Mouse (Mus musculus) heart, postnatal 10 days (tissue): ENCODE measurements around the gene Zfp688. TPM values are rescaled to one million over a fixed set of nuclear protein-coding genes. Genes with fewer than 3 reads are reported as not detected.
A peak's percentile ranks its signal among the peaks of the same experiment; 100 is the strongest.
"Not testable (repeated sequence)": the region's sequence is repeated elsewhere in the genome, so short reads cannot be mapped to it uniquely, and the experiment has no call there.

ENCODE experiments used
- DNase-seq, 2 experiments: peaks; one replicate each; pipeline ENCODE4 v3.0.0; 2021
- intact Hi-C: fragments of 180-260 bp; cut with DNase I; formaldehyde crosslinking; loops from one replicate; pipeline ENCODE4 v1.15.1; 2025
- total RNA-seq, 2 experiments: library from RNA; stranded (reverse); gene quantifications; 2 replicates each; pipeline ENCODE4 v1.2.3; 2021

Zfp688 gene
- 1 to 10 TPM; 3.8 to 6.2 TPM for total RNA-seq

DNA sequence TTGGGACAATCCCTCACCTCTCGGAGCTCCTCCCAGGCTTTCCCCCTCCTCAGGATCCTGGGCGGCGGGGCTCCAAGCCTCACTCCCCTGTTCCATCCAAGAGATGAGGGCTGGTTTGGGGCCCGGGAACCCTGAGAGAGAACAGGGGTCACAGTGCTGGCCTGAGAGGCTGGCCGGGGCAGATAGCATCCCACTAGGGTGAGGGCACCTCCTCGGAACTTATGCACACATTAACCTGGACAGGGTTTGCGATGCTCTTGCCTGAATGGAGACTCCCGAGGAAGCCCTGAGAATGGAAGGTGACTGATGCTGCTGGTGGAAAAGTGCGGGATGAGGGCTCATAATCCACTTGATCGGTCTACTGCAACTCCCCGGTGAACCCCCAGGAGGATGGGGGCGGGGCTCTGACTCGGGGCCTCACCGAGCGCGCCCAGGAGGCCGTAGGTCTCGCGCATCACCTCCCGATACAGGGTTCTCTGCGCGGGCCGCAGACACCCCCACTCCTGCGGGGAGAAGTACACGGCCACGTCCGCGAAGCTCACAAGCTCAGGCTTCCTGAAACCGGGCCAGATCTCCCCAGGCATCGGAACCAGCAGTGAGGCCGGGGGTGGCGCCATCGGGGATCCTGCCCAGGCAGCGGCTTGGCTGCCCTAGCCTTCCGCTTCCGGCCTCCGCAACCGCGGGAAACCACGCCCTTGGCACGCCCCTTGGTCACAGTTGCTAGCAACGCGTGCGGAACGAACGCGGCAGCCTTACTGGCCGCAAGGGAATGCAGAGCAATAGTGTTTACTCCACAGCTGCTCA, at the start of gene Zfp688:
Gene Zfp688 (minus strand): TSS at position 681 of the 804 bp plus-strand sequence.
- peak; percentile 96 to 98 for DNase-seq
- intact Hi-C loops = loop anchor here (2.0 kb wide), 1 partner anchor 27 kb away; the partner anchor contains the start of gene Zfp689

DNA sequence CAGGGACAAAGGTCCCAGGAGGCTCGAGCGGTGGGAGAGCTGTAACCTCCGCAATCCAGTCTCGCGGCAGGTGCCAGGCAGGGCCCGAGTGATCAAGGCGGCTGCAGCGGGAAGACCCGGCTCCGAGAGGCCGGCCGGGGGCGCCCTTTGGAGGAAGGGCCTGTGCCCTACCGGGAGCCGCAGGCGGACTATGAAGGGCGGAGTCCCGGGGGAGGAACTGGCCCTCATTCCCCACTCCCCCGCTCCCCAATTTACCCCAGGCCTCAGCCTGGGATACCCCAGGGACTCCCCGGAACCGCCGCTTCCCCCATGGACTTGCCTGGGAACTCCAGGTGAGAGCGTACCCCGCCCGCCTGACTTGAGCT, 49.8 kb upstream of the Zfp688 start:
- intact Hi-C loops = loop anchor here (2.0 to 5.0 kb wide), 2 partner anchors 23 to 64 kb away; partner anchors contain the start of genes Zfp689 and Zfp764
- DNase-seq = no peak

DNA sequence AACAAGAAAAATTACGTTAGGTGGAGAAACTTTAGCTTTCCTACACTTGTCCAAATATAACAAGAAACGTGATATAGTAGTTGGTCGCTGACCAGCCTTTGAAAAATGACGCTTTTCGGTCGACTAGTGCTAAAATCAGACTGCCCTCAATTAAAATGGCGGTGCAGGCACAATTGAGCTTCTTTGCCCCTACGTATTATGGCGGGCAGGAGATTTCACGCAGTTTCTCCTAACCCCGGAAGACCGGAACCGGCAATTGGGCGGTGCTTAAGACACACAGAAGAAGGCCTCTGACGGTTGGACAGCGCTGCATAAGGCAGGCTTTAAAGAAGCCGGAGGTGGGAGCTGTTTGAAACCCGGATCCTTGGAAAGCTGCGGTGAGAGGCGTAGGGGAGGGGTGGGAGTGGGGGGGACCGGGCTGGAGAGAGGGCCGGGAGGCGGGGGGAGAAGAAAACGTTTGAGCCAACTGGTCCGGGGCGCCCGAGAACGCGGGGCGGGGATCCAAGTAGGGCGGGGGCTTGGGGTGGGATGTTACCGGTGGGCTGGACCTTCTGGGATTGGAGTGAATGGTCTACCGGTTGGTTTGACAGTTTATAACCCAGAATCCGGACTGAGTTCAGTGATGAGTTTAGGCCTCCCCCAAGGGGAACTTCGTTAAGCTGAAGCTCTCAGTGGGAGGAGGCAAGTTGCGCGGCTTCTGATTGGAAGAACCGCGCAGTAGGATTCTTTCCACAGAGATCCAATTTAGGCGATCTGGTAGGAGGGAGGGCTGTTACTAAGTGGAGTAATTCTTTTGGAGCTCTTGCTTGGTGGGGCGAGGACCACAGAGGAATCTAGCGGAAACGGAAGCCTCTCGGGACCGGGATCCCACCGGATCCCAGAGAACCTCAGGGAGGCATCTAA, 49.1 kb upstream of the Zfp688 start:
- DNase-seq = peak; percentile 95

DNA sequence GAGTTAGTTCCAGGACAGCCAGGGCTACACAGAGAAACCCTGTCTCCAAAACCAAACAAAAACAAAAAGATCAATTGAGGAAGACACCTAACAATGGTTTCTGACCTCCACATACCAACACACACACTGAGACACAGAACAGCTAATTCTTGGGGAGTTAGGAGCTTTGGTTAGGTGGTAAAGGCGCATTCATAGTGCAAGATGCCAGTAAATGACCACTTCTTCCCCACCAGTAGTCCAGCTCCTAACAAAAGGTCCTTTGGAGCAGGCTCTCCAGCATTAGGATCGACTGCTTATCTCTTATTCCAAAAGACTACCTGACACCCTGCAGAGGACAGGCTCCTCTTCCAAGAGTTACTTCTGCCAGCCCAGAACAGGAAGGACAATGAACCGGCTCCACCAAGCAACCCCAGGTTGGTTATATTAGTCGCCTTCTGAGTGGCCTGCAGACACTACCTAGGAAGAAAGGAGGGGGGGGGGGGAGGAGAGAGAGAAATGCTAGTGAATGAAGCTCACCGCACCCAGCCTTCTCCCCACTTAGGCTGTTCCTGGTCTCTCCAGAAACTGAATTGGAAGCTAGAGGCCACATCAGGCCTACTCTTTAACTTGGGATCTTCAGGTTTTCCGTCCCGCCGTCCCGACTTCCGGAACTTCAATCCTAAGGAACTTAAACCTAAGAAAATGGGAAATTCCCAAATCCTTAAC, 48.3 kb upstream of the Zfp688 start:
- intact Hi-C loops = loop anchor here (2.0 to 5.0 kb wide), 2 partner anchors 21 to 63 kb away; partner anchors contain the start of genes Zfp689 and Zfp764
- DNase-seq = no peak

More for the DNA sequence above, 49.1 kb upstream of the Zfp688 start:
- intact Hi-C loops = loop anchor here (2.0 to 5.0 kb wide), 2 partner anchors 22 to 64 kb away; partner anchors contain the start of genes Zfp689 and Zfp764

DNA sequence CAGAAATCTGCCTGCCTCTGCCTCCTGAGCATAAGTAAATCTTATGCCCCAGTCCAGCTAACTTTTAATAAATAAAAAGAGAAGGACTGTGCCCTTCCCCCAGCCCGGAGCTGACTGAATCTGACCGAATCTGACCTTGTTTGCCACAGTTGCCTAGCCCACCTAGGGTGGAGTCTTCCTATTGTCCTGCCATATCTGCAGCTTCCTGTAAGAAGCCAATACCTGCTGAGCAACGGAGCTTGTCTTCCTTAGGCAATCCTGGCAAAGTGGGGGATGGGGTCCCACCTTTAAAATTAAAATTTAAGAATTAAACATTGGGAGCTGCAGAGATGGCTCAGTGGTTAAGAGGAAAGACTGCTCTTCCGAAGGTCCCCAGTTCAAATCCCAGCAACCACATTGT, 44.7 kb upstream of the Zfp688 start:
- no peak for DNase-seq
- intact Hi-C loops = no loop called here

DNA sequence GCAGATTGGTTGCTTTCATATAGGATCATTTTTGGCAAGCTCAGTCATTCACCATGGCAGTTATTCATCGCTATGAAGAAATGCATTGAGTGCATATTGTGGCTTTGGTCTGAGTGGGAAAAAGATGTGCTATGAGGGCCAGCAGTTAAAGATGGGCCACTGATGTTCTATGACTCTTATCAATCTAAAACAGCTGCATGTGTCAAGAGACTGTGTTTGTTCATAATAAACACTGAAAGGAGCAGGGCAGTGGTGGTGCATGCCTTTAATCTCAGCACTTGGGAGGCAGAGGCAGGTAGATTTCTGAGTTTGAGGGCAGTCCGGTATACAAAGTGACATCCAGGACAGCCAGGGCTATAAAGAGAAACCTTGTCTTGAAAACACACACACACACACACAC, 43.8 kb upstream of the Zfp688 start:
- intact Hi-C loops, DNase-seq: not testable (repeated sequence)

DNA sequence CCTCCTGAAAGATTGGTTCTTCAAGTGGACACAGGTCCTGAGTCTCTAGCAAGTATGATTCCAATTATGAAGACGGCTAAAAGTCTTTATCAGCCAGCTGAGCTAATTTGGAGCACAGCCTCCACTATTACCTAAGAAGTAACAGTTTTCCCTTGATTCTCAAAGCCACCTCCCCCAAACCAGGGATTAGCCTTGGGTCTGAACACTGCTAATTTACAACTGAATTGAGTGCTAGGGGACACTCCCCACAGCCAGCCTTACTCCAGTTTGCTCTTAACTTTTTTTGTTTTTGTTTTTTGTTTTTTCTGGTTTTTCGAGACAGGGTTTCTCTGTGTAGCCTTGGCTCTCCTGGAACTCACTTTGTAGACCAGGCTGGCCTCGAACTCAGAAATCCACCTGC, 43.3 kb upstream of the Zfp688 start:
- intact Hi-C loops = no loop called here
- DNase-seq = no peak

GRCm38 (mm10) chr7:127459311-127459710, 37.4 kb upstream of the Zfp688 start, which contains the start of gene Prr14:
TSS of gene Prr14 (plus strand) at chr7:127459611.
- DNase-seq, intact Hi-C loops: not testable (repeated sequence)

DNA sequence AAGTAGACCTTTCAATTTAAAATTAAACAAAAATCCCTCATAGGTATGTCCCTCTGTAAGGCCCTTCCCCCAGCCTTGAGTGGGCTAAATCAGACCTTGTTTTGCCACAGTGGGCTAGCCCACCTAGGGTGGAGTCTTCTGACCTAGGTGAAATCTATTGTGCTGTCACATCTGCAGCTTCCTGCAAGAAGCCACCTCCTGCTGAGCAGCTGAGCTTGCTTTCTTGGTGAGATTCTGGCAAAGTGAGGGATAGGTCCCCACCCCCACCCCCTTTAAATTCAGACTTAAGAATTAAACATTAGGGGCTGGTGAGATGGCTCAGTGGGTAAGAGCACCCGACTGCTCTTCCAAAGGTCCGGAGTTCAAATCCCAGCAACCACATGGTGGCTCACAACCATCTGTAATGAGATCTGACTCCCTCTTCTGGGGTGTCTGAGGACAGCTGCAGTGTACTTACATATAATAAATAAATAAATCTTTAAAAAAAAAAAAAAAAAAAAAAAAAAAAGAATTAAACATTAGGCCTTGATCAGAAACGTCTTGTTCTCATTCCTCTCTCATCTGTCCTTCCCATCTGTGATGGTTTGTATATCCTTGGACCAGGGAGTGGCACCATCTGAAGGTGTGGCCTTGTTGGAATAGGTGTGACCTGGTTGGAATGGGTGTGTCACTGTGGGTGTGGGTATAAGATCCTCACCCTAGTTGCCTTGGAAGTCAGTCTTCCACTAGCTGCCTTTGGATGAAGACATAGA, 36.7 kb upstream of the Zfp688 start:
- intact Hi-C loops, DNase-seq: not testable (repeated sequence)

GRCm38 (mm10) chr7:127454905-127455304, 33.0 kb upstream of the Zfp688 start:
- intact Hi-C loops = no loop called here
- no peak for DNase-seq

DNA sequence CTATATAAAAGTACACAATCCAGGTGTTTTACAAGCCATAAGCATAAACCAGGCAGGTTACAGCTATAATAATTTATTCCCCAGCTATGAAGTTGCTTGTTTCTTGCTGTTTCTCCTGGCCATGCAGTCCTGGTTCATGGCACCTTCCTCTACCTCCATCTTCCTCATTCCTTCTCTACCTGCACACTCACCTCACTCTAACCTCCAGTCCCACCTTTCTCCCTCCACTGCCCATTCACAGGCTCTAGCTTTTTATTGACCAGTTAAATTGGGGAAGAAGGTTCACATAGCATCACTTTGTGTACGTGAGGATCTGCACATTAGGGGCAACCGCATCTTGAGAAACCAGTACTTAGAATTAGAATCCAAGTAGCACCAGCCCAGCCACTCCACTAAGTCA, 31.2 kb upstream of the Zfp688 start:
- intact Hi-C loops = no loop called here
- DNase-seq = no peak

DNA sequence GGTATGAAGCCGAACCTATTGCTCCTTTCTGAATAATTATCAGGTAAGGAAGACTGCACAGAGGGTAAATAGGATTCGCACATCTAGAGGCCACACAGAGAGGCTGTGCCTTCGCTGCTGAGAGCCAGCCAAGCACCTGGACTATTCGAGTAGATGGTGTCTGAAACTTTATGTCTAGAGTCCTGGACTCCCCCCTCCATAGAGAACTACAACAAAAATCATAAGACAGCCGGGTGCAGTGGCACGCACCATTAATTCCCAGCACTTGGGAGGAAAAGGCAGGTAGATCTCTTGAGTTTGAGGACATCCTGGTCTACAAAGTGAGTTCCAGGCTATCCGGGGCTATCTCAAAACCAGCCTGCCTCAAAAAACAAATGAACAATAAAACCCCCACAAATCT, 28.1 kb upstream of the Zfp688 start:
- DNase-seq = no peak
- intact Hi-C loops = loop anchor here (2.0 kb wide), 2 partner anchors 21 to 27 kb away; partner anchors contain the start of gene Zfp688

DNA sequence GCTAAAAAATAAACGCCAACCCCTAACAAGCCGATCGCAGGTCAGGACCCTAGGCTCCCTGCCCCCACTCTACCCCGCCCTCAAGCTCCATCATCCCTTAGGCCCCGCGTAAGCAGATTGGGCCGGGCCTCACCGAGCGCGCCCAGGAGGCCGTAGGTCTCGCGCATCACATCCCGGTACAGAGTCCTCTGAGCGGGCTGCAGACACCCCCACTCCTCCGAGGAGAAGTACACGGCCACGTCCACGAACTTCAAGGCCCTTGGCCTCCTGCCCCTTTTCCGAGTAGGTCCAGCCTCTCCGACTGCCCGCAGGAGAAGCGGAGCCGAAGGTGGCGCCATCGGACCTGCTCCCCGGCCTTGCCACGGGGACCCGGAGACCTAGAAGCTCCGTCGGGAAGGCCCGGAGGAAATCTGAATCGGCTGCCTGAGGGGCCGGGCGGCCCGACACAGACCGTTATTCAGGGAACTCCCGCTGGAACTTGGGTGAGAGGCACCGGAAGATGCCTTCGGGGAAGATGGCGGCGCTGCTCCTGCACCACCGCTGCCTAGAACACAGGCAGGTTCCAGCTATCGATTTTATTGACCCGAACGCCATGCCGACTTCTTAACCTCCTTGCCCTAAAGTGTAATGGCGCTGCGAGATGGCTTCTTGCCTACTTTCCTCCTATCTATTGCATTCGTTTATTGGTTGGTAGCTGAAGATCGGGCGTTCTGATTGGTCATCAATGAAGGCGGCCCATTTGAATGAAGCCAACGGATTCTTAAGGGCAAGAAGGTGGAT, 26.8 kb upstream of the Zfp688 start, which contains the start of gene Zfp689:
Gene Zfp689 (minus strand): TSS at position 638 of the 780 bp plus-strand sequence.
- intact Hi-C loops = loop anchor here (2.0 kb wide), 2 partner anchors 22 to 26 kb away; partner anchors contain the start of gene Zfp688
- DNase-seq = peak; percentile 96 to 97

GRCm38 (mm10) chr7:127443976-127444375, 22.1 kb upstream of the Zfp688 start:
- DNase-seq = no peak

GRCm38 (mm10) chr7:127437724-127438123, 15.9 kb upstream of the Zfp688 start:
- intact Hi-C loops = no loop called here
- no peak for DNase-seq

More at GRCm38 (mm10) chr7:127443976-127444375, 22.1 kb upstream of the Zfp688 start:
- intact Hi-C loops = no loop called here

DNA sequence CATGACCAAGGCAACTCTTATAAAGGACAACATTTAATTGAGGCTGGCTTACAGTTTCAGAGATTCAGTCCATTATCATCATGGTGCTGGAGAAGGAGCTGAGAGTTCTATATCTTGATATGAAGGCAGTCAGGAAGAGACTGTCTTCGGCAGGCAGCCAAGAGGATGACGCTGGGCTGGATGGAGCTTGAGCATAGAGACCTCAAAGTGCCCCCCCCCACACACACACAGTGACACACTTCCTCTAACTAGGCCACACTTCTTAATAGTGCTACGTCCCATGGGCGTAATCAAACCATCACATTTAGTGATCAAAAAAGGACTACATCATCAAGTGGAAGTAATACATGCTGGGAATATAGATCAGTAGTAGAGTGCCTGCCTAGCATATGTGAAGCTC, 13.3 kb upstream of the Zfp688 start:
- intact Hi-C loops = no loop called here
- no peak for DNase-seq

DNA sequence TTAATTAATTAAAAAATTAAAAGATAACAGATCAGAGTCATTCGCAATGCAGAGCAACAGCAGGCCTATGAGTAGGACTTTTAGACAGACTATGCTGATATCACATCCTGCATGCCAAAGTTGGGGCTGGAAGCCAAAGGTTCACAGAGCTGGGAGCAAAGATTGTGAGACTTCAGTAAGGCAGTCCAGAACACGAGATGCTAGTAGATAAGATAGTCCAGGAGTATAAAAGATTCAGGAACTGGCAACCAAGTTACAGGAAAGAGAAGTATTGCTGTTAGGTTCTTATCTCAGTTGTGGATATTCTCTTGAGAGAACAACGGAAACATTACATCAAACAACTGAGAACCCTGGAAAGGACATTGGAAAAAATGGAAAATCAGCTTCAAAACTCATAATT, 4.5 kb upstream of the Zfp688 start:
- intact Hi-C loops = no loop called here
- peak; percentile 29 to 33 for DNase-seq

GRCm38 (mm10) chr7:127425911-127426310, 4.0 kb upstream of the Zfp688 start:
- DNase-seq = no peak
- intact Hi-C loops = no loop called here

- intact Hi-C loops = no loop called here
- DNase-seq = no peak
Measured at GRCm38 (mm10) chr7:127425291-127425690, 3.4 kb upstream of the Zfp688 start.
